ENCODE assay signal across 14 mouse cellular contexts in the genomic region with DNA sequence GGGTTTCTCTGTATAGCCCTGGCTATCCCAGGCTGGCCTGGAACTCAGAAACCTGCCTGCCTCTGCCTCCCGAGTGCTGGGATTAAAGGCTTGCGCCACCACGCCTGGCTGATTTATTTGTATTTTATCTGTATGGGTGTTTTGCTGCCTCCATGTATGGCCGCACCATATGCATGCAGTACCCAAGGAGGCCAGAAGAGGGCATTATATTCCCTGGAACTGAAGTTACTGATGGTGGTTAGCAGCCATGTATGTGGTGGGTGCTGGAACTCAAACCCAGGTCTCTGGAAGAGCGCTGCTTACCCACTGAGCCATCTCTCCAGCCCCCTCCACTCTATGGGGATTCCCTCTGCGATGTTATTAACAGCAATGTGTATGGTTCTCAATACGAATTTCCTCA. TPM values are rescaled to one million over a fixed set of nuclear protein-coding genes. Genes with fewer than 3 reads are reported as not detected.
A peak's percentile ranks its signal among the peaks of the same experiment; 100 is the strongest.
DNase-seq lines count a peak whose midpoint lies in the region; ATAC-seq and TF ChIP-seq lines count a peak whose summit lies in the region.
"Had no signal": no experiment of that assay in that cellular context is flagged by ENCODE, and none has a peak within 500 bp of the region (broad histone marks: within the 10 kb centered on the region; RNA-seq: fewer than 3 reads in every experiment).

No protein-coding gene starts in this region.

- no peak overlapping the region for H3K9ac ChIP-seq in lung, postnatal 0 days (replicated peaks; ENCODE audit: low read depth)
- no peak overlapping the region for H3K9ac ChIP-seq in liver, embryonic 14.5 days (replicated peaks)
- H3K9ac ChIP-seq: neural tube, embryonic 13.5 days had no signal

- H3K27me3 ChIP-seq in cerebellum, adult 2 months (ENCODE audit: control insufficient read depth, insufficient read depth, low read length) = no peaks in the 10 kb centered on the region
- no peaks in the 10 kb centered on the region for H3K27me3 ChIP-seq in lung, postnatal 0 days (replicated peaks; ENCODE audit: insufficient read depth, low read length)
- H3K27me3 ChIP-seq in liver, embryonic 14.5 days (ENCODE audit: control insufficient read depth, insufficient read depth, low read length) = no peaks in the 10 kb centered on the region
- H3K27me3 ChIP-seq: neural tube, embryonic 13.5 days had no signal

- WGBS in cerebellum, adult 2 months = 98% methylated on average over 7 of the region's 7 CpGs
- WGBS in lung, postnatal 0 days = 92% methylated on average over 7 of the region's 7 CpGs
- WGBS in liver, embryonic 14.5 days (ENCODE audit: insufficient replicate concordance) = 73% methylated on average over 7 of the region's 7 CpGs

- H3K4me1 ChIP-seq in cerebellum, adult 2 months (ENCODE audit: control insufficient read depth, insufficient read depth, low read length) = peaks cover 8% of the 10 kb centered on the region
- no peaks in the 10 kb centered on the region for H3K4me1 ChIP-seq in lung, postnatal 0 days (ENCODE audit: insufficient read depth, low read depth, low read length)
- H3K4me1 ChIP-seq in liver, embryonic 14.5 days (replicated peaks; ENCODE audit: control insufficient read depth in 2 of 2, insufficient read depth in 2 of 2, low read length in 1 of 2) = no peaks in the 10 kb centered on the region; a peak in 1 of 4 replicates

- no peak for TF ChIP-seq POLR2A in cerebellum, adult 2 months (IDR thresholded peaks at IDR 0.05; ENCODE audit: borderline replicate concordance, insufficient read depth, low read length)

- peak in 1 of 2 experiments; percentile 40 for DNase-seq in cerebellum, adult 2 months
- DNase-seq in cerebellum, adult 9-11 months = no peak
- DNase-seq in lung, postnatal 0 days (ENCODE audit: low spot score) = no peak
- no peak for DNase-seq in lung, postnatal 25 days (ENCODE audit: low spot score)
- peak; percentile 38 for DNase-seq in NIH3T3 (ENCODE audit: low read depth)
- DNase-seq in liver, embryonic 14.5 days (ENCODE audit: low read depth in 3 of 3, low spot score in 3 of 3) = no peak
- no peak for DNase-seq in retina, embryonic 14.5 days (ENCODE audit: low spot score)
- DNase-seq in urinary bladder, postnatal 36 days (ENCODE audit: low spot score in 2 of 2) = no peak
- DNase-seq: adrenal gland, postnatal 25 days; embryo, embryonic 11 days; heart, postnatal 10 days had no signal

- H3K4me3 ChIP-seq in cerebellum, adult 2 months (replicated peaks; ENCODE audit: insufficient read depth, low read depth, low read length) = no peak overlapping the region
- no peak overlapping the region for H3K4me3 ChIP-seq in lung, postnatal 0 days (ENCODE audit: low read depth, low read length)
- no peak overlapping the region for H3K4me3 ChIP-seq in liver, embryonic 14.5 days (ENCODE audit: insufficient read depth in 1 of 2, low read depth in 2 of 2, low read length in 2 of 2)
- H3K4me3 ChIP-seq: neural tube, embryonic 13.5 days had no signal

- no peak for TF ChIP-seq EP300 in lung, postnatal 0 days (IDR thresholded peaks at IDR 0.05)
- TF ChIP-seq EP300 in liver, embryonic 14.5 days (IDR thresholded peaks at IDR 0.05; ENCODE audit: low read depth) = no peak

- no peak for ATAC-seq in lung, postnatal 0 days
- no peak for ATAC-seq in liver, embryonic 14.5 days (ENCODE audit: insufficient read depth)
- ATAC-seq: forebrain, embryonic 16.5 days had no signal

- TF ChIP-seq CTCF in cerebellum, adult 2 months (IDR thresholded peaks at IDR 0.05; ENCODE audit: borderline replicate concordance, insufficient read depth, low read depth, low read length) = peak; percentile 50; the same call in 1 of the 2 replicates
- TF ChIP-seq CTCF in lung, postnatal 0 days (IDR thresholded peaks at IDR 0.05) = peak; percentile 53
- peak; percentile 81 for TF ChIP-seq CTCF in liver, embryonic 14.5 days (IDR thresholded peaks at IDR 0.05; ENCODE audit: low read depth)

- no peak overlapping the region for H3K27ac ChIP-seq in cerebellum, adult 2 months (ENCODE audit: insufficient read depth, low read length)
- H3K27ac ChIP-seq in lung, postnatal 0 days (ENCODE audit: low read length) = no peak overlapping the region
- H3K27ac ChIP-seq in liver, embryonic 14.5 days = no peak overlapping the region
- H3K27ac ChIP-seq: macrophage; neural tube, embryonic 13.5 days had no signal

- no peaks in the 10 kb centered on the region for H3K9me3 ChIP-seq in lung, postnatal 0 days (ENCODE audit: low read length)
- no peaks in the 10 kb centered on the region for H3K9me3 ChIP-seq in liver, embryonic 14.5 days (ENCODE audit: control insufficient read depth, low read length)
- H3K9me3 ChIP-seq: neural tube, embryonic 13.5 days had no signal

- no peak overlapping the region for H3K4me2 ChIP-seq in lung, postnatal 0 days (replicated peaks; ENCODE audit: low read depth, low read length)
- H3K4me2 ChIP-seq in liver, embryonic 14.5 days (ENCODE audit: low read depth) = no peak overlapping the region
- H3K4me2 ChIP-seq: neural tube, embryonic 13.5 days had no signal

- no peaks in the 10 kb centered on the region for H3K36me3 ChIP-seq in lung, postnatal 0 days (ENCODE audit: insufficient read depth, low read length)
- no peaks in the 10 kb centered on the region for H3K36me3 ChIP-seq in liver, embryonic 14.5 days (replicated peaks; ENCODE audit: control insufficient read depth, insufficient read depth, low read depth)

RNA-seq across cellular contexts. Expression of a gene that starts 12.7 kb away (rescaled TPM):
- 102 and 104 TPM in 2 replicates for polyA plus RNA-seq in cerebellum, adult 2 months (2012; rRNA removed)
- 1.3 TPM in 2 replicates for polyA plus RNA-seq in lung, postnatal 0 days (2015; fragmentation: Nextera tagmentation; extraction: Ambion mirVana)
- polyA plus RNA-seq in liver, embryonic 14.5 days (2012; rRNA removed) = 0.15 and 0.34 TPM in 2 replicates
- 0.04 and 0.06 TPM in 2 replicates for polyA plus RNA-seq in liver, embryonic 14.5 days (2014; fragmentation: Nextera tagmentation; extraction: Ambion mirVana)

RNA-seq across cellular contexts. Expression of a gene that starts 19.0 kb away (rescaled TPM):
- 82.3 and 87.1 TPM in 2 replicates for polyA plus RNA-seq in cerebellum, adult 2 months (2012; rRNA removed)
- 19.7 and 20.4 TPM in 2 replicates for polyA plus RNA-seq in lung, postnatal 0 days (2015; fragmentation: Nextera tagmentation; extraction: Ambion mirVana)
- 6.7 and 6.9 TPM in 2 replicates for polyA plus RNA-seq in liver, embryonic 14.5 days (2012; rRNA removed)
- 4.4 and 4.8 TPM in 2 replicates for polyA plus RNA-seq in liver, embryonic 14.5 days (2014; fragmentation: Nextera tagmentation; extraction: Ambion mirVana)

RNA-seq across cellular contexts. Expression of a gene that starts 22.4 kb away (rescaled TPM):
- not detected in 2 replicates for polyA plus RNA-seq in cerebellum, adult 2 months (2012; rRNA removed)
- polyA plus RNA-seq in lung, postnatal 0 days (2015; fragmentation: Nextera tagmentation; extraction: Ambion mirVana) = 3.2 TPM in 1 of 2 replicates, not detected in the other
- not detected in 2 replicates for polyA plus RNA-seq in liver, embryonic 14.5 days (2012; rRNA removed)
- polyA plus RNA-seq in liver, embryonic 14.5 days (2014; fragmentation: Nextera tagmentation; extraction: Ambion mirVana) = not detected in 2 replicates
- polyA plus RNA-seq: forebrain, embryonic 16.5 days; macrophage; neural tube, embryonic 13.5 days had no signal

RNA-seq across cellular contexts. Expression of a gene that starts 31.4 kb away (rescaled TPM):
- polyA plus RNA-seq in cerebellum, adult 2 months (2012; rRNA removed) = 15.5 and 15.6 TPM in 2 replicates
- polyA plus RNA-seq in lung, postnatal 0 days (2015; fragmentation: Nextera tagmentation; extraction: Ambion mirVana) = 7.5 and 10.9 TPM in 2 replicates
- 41.6 and 53.5 TPM in 2 replicates for polyA plus RNA-seq in liver, embryonic 14.5 days (2012; rRNA removed)
- polyA plus RNA-seq in liver, embryonic 14.5 days (2014; fragmentation: Nextera tagmentation; extraction: Ambion mirVana) = 51.1 and 55.4 TPM in 2 replicates

RNA-seq across cellular contexts. Expression of a gene that starts 34.4 kb away (rescaled TPM):
- 130 and 143 TPM in 2 replicates for polyA plus RNA-seq in cerebellum, adult 2 months (2012; rRNA removed)
- 10.0 and 13.2 TPM in 2 replicates for polyA plus RNA-seq in lung, postnatal 0 days (2015; fragmentation: Nextera tagmentation; extraction: Ambion mirVana)
- polyA plus RNA-seq in liver, embryonic 14.5 days (2012; rRNA removed) = 8.1 and 9.1 TPM in 2 replicates
- polyA plus RNA-seq in liver, embryonic 14.5 days (2014; fragmentation: Nextera tagmentation; extraction: Ambion mirVana) = 5.2 and 5.3 TPM in 2 replicates

Comparison
In these comparisons a context has a peak if more than half of its experiments do, and no peak if none do; other contexts are left out.
1. RNA of a gene that starts 12.7 kb away (polyA plus RNA-seq): 102 to 104 TPM in cerebellum, adult 2 months; 1.3 TPM in lung, postnatal 0 days and 0.04 to 0.34 TPM in liver, embryonic 14.5 days; every median in the first group is over 10 times any median in the second.
2. Peak in every context shown above with its lines, with median percentiles within 50 percentile points of each other: CTCF ChIP-seq.